8 mouse cellular contexts compared by ENCODE assay signal in the genomic region with DNA sequence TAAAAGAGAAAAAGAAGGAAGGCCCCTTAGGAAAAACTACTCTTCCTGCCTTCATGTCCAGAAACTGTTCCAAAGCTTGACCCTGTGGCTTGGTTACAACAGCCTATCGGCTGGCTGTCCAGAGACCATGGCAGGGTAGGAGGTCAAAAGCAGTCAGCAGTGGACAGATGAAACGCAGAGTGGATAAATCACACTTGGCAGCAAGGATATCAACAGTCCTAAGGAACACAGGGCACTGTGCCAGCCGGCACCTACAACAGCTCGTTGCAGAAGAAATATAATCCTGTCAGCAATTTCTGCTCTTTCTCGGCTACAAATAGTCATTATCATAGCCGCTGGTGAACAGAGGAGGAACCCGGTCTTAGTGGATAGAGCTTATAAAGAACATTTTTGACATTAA.
A peak's percentile ranks its signal among the peaks of the same experiment; 100 is the strongest.
DNase-seq lines count a peak whose midpoint lies in the region; ATAC-seq and TF ChIP-seq lines count a peak whose summit lies in the region.

No protein-coding gene starts in this region.

- peak; percentile 84 for ATAC-seq in kidney, embryonic 15.5 days (replicated peaks; ENCODE audit: low FRiP score)
- no peak for ATAC-seq in CD4-positive, CD25-positive, alpha-beta regulatory T cell, adult 4 months

- H3K27me3 ChIP-seq in kidney, embryonic 15.5 days = no peaks in the 10 kb centered on the region

- 11% methylated on average over 7 of the region's 7 CpGs for WGBS in kidney, embryonic 15.5 days

- H3K9me3 ChIP-seq in kidney, embryonic 15.5 days (replicated peaks) = no peaks in the 10 kb centered on the region

- no peak overlapping the region for H3K9ac ChIP-seq in kidney, embryonic 15.5 days

- no peak overlapping the region for H3K27ac ChIP-seq in gastrocnemius, adult 2 months
- H3K27ac ChIP-seq in kidney, embryonic 15.5 days = peak overlapping the region; percentile 42

- peak; percentile 69 for DNase-seq in gastrocnemius, adult 2 months
- DNase-seq in gastrocnemius, postnatal 14 days = no peak
- DNase-seq in adrenal gland, postnatal 10 days = peak; percentile 82
- DNase-seq in gastrocnemius, postnatal 25 days = peak; percentile 21
- DNase-seq in ovary, postnatal 10 days (ENCODE audit: low spot score) = peak; percentile 7
- DNase-seq in spleen, postnatal 4 days (ENCODE audit: low spot score in 2 of 2) = no peak

- H3K4me3 ChIP-seq in gastrocnemius, adult 2 months = no peak overlapping the region
- H3K4me3 ChIP-seq in kidney, embryonic 15.5 days (replicated peaks) = no peak overlapping the region

- H3K4me1 ChIP-seq in kidney, embryonic 15.5 days = peaks cover 19% of the 10 kb centered on the region

- H3K36me3 ChIP-seq in kidney, embryonic 15.5 days = no peaks in the 10 kb centered on the region

- TF ChIP-seq CTCF in gastrocnemius, adult 2 months (IDR thresholded peaks at IDR 0.05) = no peak

- intact Hi-C loops in gastrocnemius, adult 2 months (cut with DNase I) = no loop called here
- intact Hi-C loops in gastrocnemius, postnatal 14 days (cut with DNase I; ENCODE audit: low total_unique reads) = no loop called here

- H3K4me2 ChIP-seq in kidney, embryonic 15.5 days = no peak overlapping the region

Comparison
In these comparisons a context has a peak if more than half of its experiments do, and no peak if none do; other contexts are left out.
1. DNase-seq: peak in gastrocnemius, adult 2 months (single experiment), adrenal gland, postnatal 10 days (single experiment), gastrocnemius, postnatal 25 days (single experiment) and ovary, postnatal 10 days (single experiment); none in gastrocnemius, postnatal 14 days (single experiment) and spleen, postnatal 4 days (0 of 2).